Mouse (Mus musculus): ENCODE measurements at regions not wholly inside any gene's neighbourhood (a gene's known extent, or its start where the extent isn't known, plus 50 kb on each side); places are given as distances from the start of the nearest gene placed in this dataset.

GRCm38 (mm10) chr14:15273107-15273506 lies 165.7 kb downstream of the Lrrc3b start:
- no peak overlapping the region for H3K9ac ChIP-seq (ENCODE audit: low read depth, low read length)
- H3K27ac ChIP-seq (ENCODE audit: low read depth, low read length) = no peak overlapping the region
- ATAC-seq (ENCODE audit: low FRiP score) = no peak
- no peaks in the 10 kb centered on the region for H3K27me3 ChIP-seq (ENCODE audit: control insufficient read depth, insufficient read depth, low read length)
- no peaks in the 10 kb centered on the region for H3K9me3 ChIP-seq (ENCODE audit: control insufficient read depth, low read length)
- no peaks in the 10 kb centered on the region for H3K4me1 ChIP-seq (replicated peaks; ENCODE audit: control insufficient read depth, insufficient read depth, low read length)
- H3K36me3 ChIP-seq (ENCODE audit: control insufficient read depth, insufficient read depth, low read length) = no peaks in the 10 kb centered on the region
- 65% methylated on average over 1 of the region's 1 CpGs for whole genome bisulfite sequencing
- H3K4me2 ChIP-seq (replicated peaks; ENCODE audit: low read depth, low read length) = no peak overlapping the region
- no peak overlapping the region for H3K4me3 ChIP-seq (ENCODE audit: low read depth, low read length)
- DNase-seq (ENCODE audit: low spot score) = no peak

- Histone ChIP-seq H3K9ac (ENCODE audit: low read depth, low read length) (no peak overlapping the region), H3K27ac (ENCODE audit: low read depth, low read length) (no peak overlapping the region), H3K36me3 (ENCODE audit: control insufficient read depth, insufficient read depth, low read length) (no peaks in the 10 kb centered on the region), H3K4me3 (ENCODE audit: low read depth, low read length) (no peak overlapping the region), H3K4me1 (replicated peaks; ENCODE audit: control insufficient read depth, insufficient read depth, low read length) (no peaks in the 10 kb centered on the region), H3K4me2 (replicated peaks; ENCODE audit: low read depth, low read length) (no peak overlapping the region), H3K9me3 (ENCODE audit: control insufficient read depth, low read length) (no peaks in the 10 kb centered on the region), H3K27me3 (ENCODE audit: control insufficient read depth, insufficient read depth, low read length) (no peaks in the 10 kb centered on the region)
- DNase-seq (ENCODE audit: low spot score) (no peak), ATAC-seq (ENCODE audit: low FRiP score) (no peak)
- WGBS = 94% methylated on average over 1 of the region's 1 CpGs
These were observed 166.4 kb downstream of the Lrrc3b start for GRCm38 (mm10) chr14:15272364-15272763.

DNA sequence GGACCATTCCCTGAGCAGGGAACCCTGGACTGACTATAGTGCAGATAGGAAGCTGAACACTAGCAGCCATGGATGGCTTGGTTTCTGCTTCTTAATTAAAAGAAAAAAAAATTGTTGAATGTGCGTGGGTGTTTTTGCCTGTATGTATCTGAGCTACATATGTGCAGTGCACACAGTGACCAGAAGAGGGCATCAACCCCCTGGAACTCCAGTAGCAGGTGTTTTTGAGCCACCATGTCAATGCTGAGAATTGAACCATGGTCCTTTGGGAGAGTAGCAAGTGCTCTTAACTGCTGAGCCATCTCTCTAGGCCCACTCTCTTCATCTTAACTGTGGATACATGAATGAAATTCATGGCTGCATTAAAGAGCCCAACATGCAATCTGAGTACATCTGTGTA lies 172.5 kb downstream of the Lrrc3b start:
- 86% methylated on average over 1 of the region's 1 CpGs for WGBS
- Histone ChIP-seq H3K4me2 (replicated peaks; ENCODE audit: low read depth, low read length) (no peak overlapping the region), H3K9ac (ENCODE audit: low read depth, low read length) (no peak overlapping the region), H3K4me3 (ENCODE audit: low read depth, low read length) (no peak overlapping the region), H3K36me3 (ENCODE audit: control insufficient read depth, insufficient read depth, low read length) (no peaks in the 10 kb centered on the region), H3K27me3 (ENCODE audit: control insufficient read depth, insufficient read depth, low read length) (no peaks in the 10 kb centered on the region), H3K27ac (ENCODE audit: low read depth, low read length) (no peak overlapping the region), H3K9me3 (ENCODE audit: control insufficient read depth, low read length) (no peaks in the 10 kb centered on the region), H3K4me1 (replicated peaks; ENCODE audit: control insufficient read depth, insufficient read depth, low read length) (no peaks in the 10 kb centered on the region)
- DNase-seq (ENCODE audit: low spot score) (peak; percentile 17), ATAC-seq (ENCODE audit: low FRiP score) (no peak)

DNA sequence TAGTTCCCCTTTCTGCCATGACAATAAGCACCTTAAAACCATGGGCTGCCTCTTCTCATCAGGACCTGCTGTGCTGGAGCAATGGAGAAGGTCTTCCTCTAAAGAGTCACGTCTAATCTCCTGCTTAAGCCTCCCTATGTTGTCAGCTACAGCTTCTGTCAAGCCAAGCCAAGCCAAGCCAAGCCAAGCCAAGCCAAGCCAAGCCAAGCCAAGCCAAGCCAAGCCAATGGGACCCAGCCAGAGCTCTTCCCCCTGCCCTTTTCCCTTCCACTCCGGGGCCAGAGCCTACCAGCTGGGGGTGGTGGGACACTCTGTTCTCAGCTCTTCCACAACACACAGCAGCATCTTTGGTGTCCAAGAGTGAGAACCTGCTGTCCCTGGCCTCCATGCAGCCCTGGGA lies 175.8 kb downstream of the Lrrc3b start:
- no peak for ATAC-seq (ENCODE audit: low FRiP score)
- Histone ChIP-seq H3K4me3 (ENCODE audit: low read depth, low read length) (no peak overlapping the region), H3K9ac (ENCODE audit: low read depth, low read length) (no peak overlapping the region), H3K9me3 (ENCODE audit: control insufficient read depth, low read length) (no peaks in the 10 kb centered on the region), H3K4me1 (replicated peaks; ENCODE audit: control insufficient read depth, insufficient read depth, low read length) (no peaks in the 10 kb centered on the region), H3K27ac (ENCODE audit: low read depth, low read length) (no peak overlapping the region), H3K27me3 (ENCODE audit: control insufficient read depth, insufficient read depth, low read length) (no peaks in the 10 kb centered on the region), H3K4me2 (replicated peaks; ENCODE audit: low read depth, low read length) (no peak overlapping the region), H3K36me3 (ENCODE audit: control insufficient read depth, insufficient read depth, low read length) (no peaks in the 10 kb centered on the region)
- WGBS = 68% methylated on average over 2 of the region's 2 CpGs
- DNase-seq (ENCODE audit: low spot score) = no peak

- no peak overlapping the region for H3K4me2 ChIP-seq (replicated peaks; ENCODE audit: low read depth, low read length)
- H3K9ac ChIP-seq (ENCODE audit: low read depth, low read length) = no peak overlapping the region
- no peaks in the 10 kb centered on the region for H3K36me3 ChIP-seq (ENCODE audit: control insufficient read depth, insufficient read depth, low read length)
- H3K27ac ChIP-seq (ENCODE audit: low read depth, low read length) = no peak overlapping the region
- no peaks in the 10 kb centered on the region for H3K4me1 ChIP-seq (replicated peaks; ENCODE audit: control insufficient read depth, insufficient read depth, low read length)
- no peaks in the 10 kb centered on the region for H3K27me3 ChIP-seq (ENCODE audit: control insufficient read depth, insufficient read depth, low read length)
- no peaks in the 10 kb centered on the region for H3K9me3 ChIP-seq (ENCODE audit: control insufficient read depth, low read length)
- no peak for ATAC-seq (ENCODE audit: low FRiP score)
- no peak for DNase-seq (ENCODE audit: low spot score)
- H3K4me3 ChIP-seq (ENCODE audit: low read depth, low read length) = no peak overlapping the region
These were observed 183.1 kb downstream of the Lrrc3b start for GRCm38 (mm10) chr14:15255729-15256128.

GRCm38 (mm10) chr14:15205626-15206025 lies 233.2 kb downstream of the Lrrc3b start:
- ATAC-seq (ENCODE audit: low FRiP score) (no peak), DNase-seq (ENCODE audit: low spot score) (no peak)
- H3K9me3 ChIP-seq (ENCODE audit: control insufficient read depth, low read length) = no peaks in the 10 kb centered on the region
- no peaks in the 10 kb centered on the region for H3K4me1 ChIP-seq (replicated peaks; ENCODE audit: control insufficient read depth, insufficient read depth, low read length)
- no peaks in the 10 kb centered on the region for H3K36me3 ChIP-seq (ENCODE audit: control insufficient read depth, insufficient read depth, low read length)
- 84% methylated on average over 2 of the region's 2 CpGs for WGBS
- H3K4me3 ChIP-seq (ENCODE audit: low read depth, low read length) = no peak overlapping the region
- H3K4me2 ChIP-seq (replicated peaks; ENCODE audit: low read depth, low read length) = no peak overlapping the region
- no peaks in the 10 kb centered on the region for H3K27me3 ChIP-seq (ENCODE audit: control insufficient read depth, insufficient read depth, low read length)
- no peak overlapping the region for H3K9ac ChIP-seq (ENCODE audit: low read depth, low read length)
- H3K27ac ChIP-seq (ENCODE audit: low read depth, low read length) = no peak overlapping the region

DNA sequence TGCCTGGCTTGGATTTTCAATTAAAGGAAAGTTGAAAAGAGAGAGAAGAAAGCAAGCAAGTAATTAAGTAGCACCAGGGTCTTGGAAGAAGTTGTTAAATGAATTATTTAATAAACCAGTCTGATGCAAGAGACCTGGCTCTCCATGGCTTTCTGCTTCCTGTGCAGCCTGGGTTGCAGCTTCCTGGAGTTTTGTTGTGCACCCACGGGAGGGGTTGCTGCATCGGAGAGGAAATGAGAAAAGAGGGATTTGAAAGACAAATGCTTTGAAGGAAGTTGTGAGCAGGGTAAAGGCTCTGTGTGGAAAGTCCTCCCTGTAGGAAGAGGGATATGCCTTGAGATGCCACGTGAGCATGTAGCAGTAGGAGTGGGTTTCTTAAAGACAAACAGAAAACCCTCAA lies 234.5 kb downstream of the Lrrc3b start:
- H3K27me3 ChIP-seq (ENCODE audit: control insufficient read depth, insufficient read depth, low read length) = no peaks in the 10 kb centered on the region
- 63% methylated on average over 3 of the region's 3 CpGs for WGBS
- no peak overlapping the region for H3K4me3 ChIP-seq (ENCODE audit: low read depth, low read length)
- H3K9me3 ChIP-seq (ENCODE audit: control insufficient read depth, low read length) = no peaks in the 10 kb centered on the region
- no peak overlapping the region for H3K4me2 ChIP-seq (replicated peaks; ENCODE audit: low read depth, low read length)
- DNase-seq (ENCODE audit: low spot score) (no peak), ATAC-seq (ENCODE audit: low FRiP score) (no peak)
- H3K4me1 ChIP-seq (replicated peaks; ENCODE audit: control insufficient read depth, insufficient read depth, low read length) = no peaks in the 10 kb centered on the region
- H3K36me3 ChIP-seq (ENCODE audit: control insufficient read depth, insufficient read depth, low read length) = no peaks in the 10 kb centered on the region
- no peak overlapping the region for H3K27ac ChIP-seq (ENCODE audit: low read depth, low read length)
- no peak overlapping the region for H3K9ac ChIP-seq (ENCODE audit: low read depth, low read length)

Measured in hindbrain, embryonic 11.5 days (tissue).